Comparison of ENCODE assay signal across 19 mouse cellular contexts in genomic region chr2:3493833-3494409, GRCm38 (mm10). TPM values are rescaled to one million over a fixed set of nuclear protein-coding genes. Genes with fewer than 3 reads are reported as not detected.
"Had no signal": no experiment of that assay in that cellular context is flagged by ENCODE, and none has a peak within 500 bp of the region (broad histone marks: within the 10 kb centered on the region; RNA-seq: fewer than 3 reads in every experiment).

No protein-coding gene starts in this region.

- H3K9ac ChIP-seq: limb, embryonic 13.5 days; midbrain, embryonic 15.5 days; neural tube, embryonic 12.5 days; stomach, embryonic 15.5 days had no signal

- H3K27me3 ChIP-seq: limb, embryonic 13.5 days; midbrain, embryonic 15.5 days; neural tube, embryonic 12.5 days; stomach, embryonic 15.5 days had no signal

- H3K4me1 ChIP-seq: limb, embryonic 13.5 days; midbrain, embryonic 15.5 days; neural tube, embryonic 12.5 days; stomach, embryonic 15.5 days had no signal

- DNase-seq: kidney, adult 11 months; kidney, adult 9 months; kidney, postnatal 36 days; left cerebral cortex, postnatal 4 days; lung, adult 2 months; lung, postnatal 36 days; retina, postnatal 1 day; right cerebral cortex, postnatal 4 days; spleen, adult 18-20 months; thymus, adult 2 months; thymus, postnatal 25 days had no signal

- ATAC-seq: lung, postnatal 0 days; midbrain, embryonic 15.5 days had no signal

- H3K4me2 ChIP-seq: limb, embryonic 13.5 days; midbrain, embryonic 11.5 days; midbrain, embryonic 15.5 days; neural tube, embryonic 12.5 days; stomach, embryonic 15.5 days had no signal

- H3K4me3 ChIP-seq: limb, embryonic 13.5 days; midbrain, embryonic 15.5 days; neural tube, embryonic 12.5 days; stomach, embryonic 15.5 days had no signal

- H3K9me3 ChIP-seq: limb, embryonic 13.5 days; midbrain, embryonic 15.5 days; neural tube, embryonic 12.5 days; stomach, embryonic 15.5 days had no signal

- H3K27ac ChIP-seq: kidney, postnatal 0 days; limb, embryonic 13.5 days; midbrain, embryonic 15.5 days; neural tube, embryonic 12.5 days; stomach, embryonic 15.5 days had no signal

RNA-seq across cellular contexts. Expression of gene Cdnf, which starts 18.9 kb away (rescaled TPM):
- total RNA-seq: monocyte, adult 5-6 weeks had no signal
